8 mouse cellular contexts compared by ENCODE assay signal in the genomic region with DNA sequence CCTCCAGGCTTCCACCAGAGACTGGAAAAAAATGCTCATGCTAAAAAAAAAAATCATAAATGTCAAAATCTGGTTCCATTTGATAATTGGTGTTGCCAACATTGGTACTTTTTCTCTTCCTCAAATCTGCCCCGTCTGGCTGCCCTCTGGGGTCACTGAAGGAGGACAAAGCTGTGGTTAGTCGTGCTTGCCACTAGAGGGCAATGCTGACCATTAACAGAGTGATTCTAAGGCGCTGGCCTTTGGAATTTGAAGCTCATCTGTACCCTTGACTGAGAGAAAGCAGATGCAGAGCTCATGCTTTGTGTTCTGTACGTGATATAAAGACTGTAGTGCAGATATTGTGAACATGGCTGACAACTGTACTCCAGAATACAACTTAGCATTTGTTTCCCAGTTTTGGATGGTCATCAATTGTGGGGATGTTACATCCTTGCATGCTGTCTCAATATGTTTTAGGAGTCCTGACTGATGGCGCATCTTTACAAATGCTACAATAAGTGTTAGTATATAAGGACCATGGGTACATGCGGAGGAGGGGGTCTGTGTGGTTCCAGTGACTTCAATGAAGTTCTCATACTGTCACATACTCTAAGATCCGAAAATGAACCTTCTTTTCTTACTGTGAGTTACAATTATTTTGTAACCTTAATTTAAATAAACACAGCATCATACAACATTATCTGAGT.
DNase-seq lines count a peak whose midpoint lies in the region; ATAC-seq and TF ChIP-seq lines count a peak whose summit lies in the region.

No protein-coding gene starts in this region.

- peak; percentile 86 for TF ChIP-seq CTCF in heart, adult 2 months (IDR thresholded peaks at IDR 0.05)

- H3K27me3 ChIP-seq in heart, adult 2 months (ENCODE audit: control insufficient read depth, insufficient read depth, low read length): no peaks in the 10 kb centered on the region
- no peaks in the 10 kb centered on the region for H3K27me3 ChIP-seq in kidney, embryonic 14.5 days (ENCODE audit: control insufficient read depth, insufficient read depth, low read length)
- no peaks in the 10 kb centered on the region for H3K27me3 ChIP-seq in limb, embryonic 14.5 days (ENCODE audit: control insufficient read depth, insufficient read depth, low read length)
- H3K27me3 ChIP-seq in neural tube, embryonic 12.5 days (replicated peaks): no peaks in the 10 kb centered on the region

- peak; percentile 100 for ATAC-seq in common myeloid progenitor, adult 5-6 weeks (replicated peaks; ENCODE audit: low read depth, poor library complexity, severe bottlenecking)
- ATAC-seq in kidney, embryonic 14.5 days (ENCODE audit: low FRiP score, low TSS enrichment): peak; percentile 92
- peak; percentile 84; the same call in 1 of the 2 replicates for ATAC-seq in limb, embryonic 14.5 days (ENCODE audit: low FRiP score, low read depth)
- peak; percentile 88 for ATAC-seq in neural tube, embryonic 12.5 days (ENCODE audit: low FRiP score, low read depth)

- no peak overlapping the region for H3K9ac ChIP-seq in heart, adult 2 months (ENCODE audit: low read depth, low read length)
- H3K9ac ChIP-seq in kidney, embryonic 14.5 days (ENCODE audit: low read depth, low read length): no peak overlapping the region
- no peak overlapping the region for H3K9ac ChIP-seq in limb, embryonic 14.5 days (ENCODE audit: low read depth, low read length, severe bottlenecking)
- no peak overlapping the region for H3K9ac ChIP-seq in neural tube, embryonic 12.5 days

- TF ChIP-seq POLR2A in heart, adult 2 months (IDR thresholded peaks at IDR 0.05; ENCODE audit: insufficient read depth, low read depth, low read length): no peak
- TF ChIP-seq POLR2A in limb, embryonic 14.5 days (IDR thresholded peaks at IDR 0.05; ENCODE audit: borderline replicate concordance, extremely low read depth, insufficient read depth, insufficient read length): no peak

- no peaks in the 10 kb centered on the region for H3K36me3 ChIP-seq in heart, adult 2 months (ENCODE audit: control insufficient read depth, insufficient read depth, low read length)
- H3K36me3 ChIP-seq in kidney, embryonic 14.5 days (ENCODE audit: control insufficient read depth, insufficient read depth, low read length): no peaks in the 10 kb centered on the region
- no peaks in the 10 kb centered on the region for H3K36me3 ChIP-seq in limb, embryonic 14.5 days (ENCODE audit: control insufficient read depth, insufficient read depth, low read length)
- no peaks in the 10 kb centered on the region for H3K36me3 ChIP-seq in neural tube, embryonic 12.5 days

- 39% methylated on average over 7 of the region's 7 CpGs for WGBS in heart, adult 2 months
- 39% methylated on average over 7 of the region's 7 CpGs for WGBS in kidney, embryonic 14.5 days
- 40% methylated on average over 7 of the region's 7 CpGs for WGBS in limb, embryonic 14.5 days
- 39% methylated on average over 7 of the region's 7 CpGs for WGBS in neural tube, embryonic 12.5 days

- intact Hi-C loops in heart, adult 2 months (cut with DNase I): no loop called here

- no peak overlapping the region for H3K4me2 ChIP-seq in kidney, embryonic 14.5 days (replicated peaks; ENCODE audit: low read depth, low read length)
- H3K4me2 ChIP-seq in limb, embryonic 14.5 days (replicated peaks; ENCODE audit: low read depth, low read length, severe bottlenecking): no peak overlapping the region
- H3K4me2 ChIP-seq in neural tube, embryonic 12.5 days (replicated peaks): no peak overlapping the region

- TF ChIP-seq EP300 in heart, adult 2 months (IDR thresholded peaks at IDR 0.05; ENCODE audit: insufficient read depth, low read depth, low read length): 0 out of 2 replicates have a peak, but pooled peaks have one; percentile 33

- H3K9me3 ChIP-seq in kidney, embryonic 14.5 days (ENCODE audit: control insufficient read depth, low read length): no peaks in the 10 kb centered on the region
- no peaks in the 10 kb centered on the region for H3K9me3 ChIP-seq in limb, embryonic 14.5 days (ENCODE audit: control insufficient read depth, low read length)
- H3K9me3 ChIP-seq in neural tube, embryonic 12.5 days: no peaks in the 10 kb centered on the region

- peak; percentile 43 for DNase-seq in urinary bladder, postnatal 14 days (ENCODE audit: low spot score)
- DNase-seq in urinary bladder, postnatal 10 days (ENCODE audit: low spot score): no peak
- DNase-seq in heart, adult 2 months: peak in 1 of 2 experiments; percentile 15
- DNase-seq in limb, embryonic 14.5 days (ENCODE audit: low spot score): peak; percentile 75
- DNase-seq in spleen, adult 12 weeks (ENCODE audit: low spot score): no peak

- H3K4me1 ChIP-seq in heart, adult 2 months (ENCODE audit: control insufficient read depth, insufficient read depth, low read length): no peaks in the 10 kb centered on the region
- no peaks in the 10 kb centered on the region for H3K4me1 ChIP-seq in kidney, embryonic 14.5 days (ENCODE audit: control insufficient read depth, insufficient read depth, low read length)
- peaks cover 3% of the 10 kb centered on the region; the same call in 1 of the 2 replicates for H3K4me1 ChIP-seq in limb, embryonic 14.5 days (ENCODE audit: control insufficient read depth, insufficient read depth, low read length)
- no peaks in the 10 kb centered on the region for H3K4me1 ChIP-seq in neural tube, embryonic 12.5 days

- no peaks in the 10 kb centered on the region for H3K79me2 ChIP-seq in heart, adult 2 months (replicated peaks; ENCODE audit: control insufficient read depth, insufficient read depth, low read length)

- H3K27ac ChIP-seq in heart, adult 2 months: no peak overlapping the region
- no peak overlapping the region for H3K27ac ChIP-seq in kidney, embryonic 14.5 days (ENCODE audit: low read depth, low read length)
- no peak overlapping the region for H3K27ac ChIP-seq in limb, embryonic 14.5 days (replicated peaks; ENCODE audit: low read depth, low read length)
- no peak overlapping the region for H3K27ac ChIP-seq in neural tube, embryonic 12.5 days

- H3K4me3 ChIP-seq in heart, adult 2 months: no peak overlapping the region
- H3K4me3 ChIP-seq in kidney, embryonic 14.5 days (ENCODE audit: low read length): no peak overlapping the region
- H3K4me3 ChIP-seq in limb, embryonic 14.5 days (replicated peaks; ENCODE audit: low read length): no peak overlapping the region
- no peak overlapping the region for H3K4me3 ChIP-seq in neural tube, embryonic 12.5 days

Comparison
In these comparisons a context has a peak if more than half of its experiments do, and no peak if none do; other contexts are left out.
1. DNase-seq: peak in urinary bladder, postnatal 14 days (single experiment) and limb, embryonic 14.5 days (single experiment); none in urinary bladder, postnatal 10 days (single experiment) and spleen, adult 12 weeks (single experiment).
2. Peak in every context shown above with its lines, with median percentiles within 50 percentile points of each other: ATAC-seq.